Mouse (Mus musculus): ENCODE data around the gene Crhbp. TPM values are rescaled to one million over a fixed set of nuclear protein-coding genes. Genes with fewer than 3 reads are reported as not detected.

Gene Crhbp
- not detected for total RNA-seq (2021)
- long read RNA-seq, experiment 1 = 0 reads
- long read RNA-seq, experiment 2 = 0 reads

GRCm38 (mm10) chr13:95444824-95445223 lies at the start of gene Crhbp:
Crhbp (minus strand) TSS chr13:95444924.
- no peak for DNase-seq

GRCm38 (mm10) chr13:95493296-95493695 lies 48.6 kb upstream of the Crhbp start:
- DNase-seq = no peak

- DNase-seq = no peak
Measured at GRCm38 (mm10) chr13:95491327-95491726, 46.6 kb upstream of the Crhbp start.

GRCm38 (mm10) chr13:95484664-95485063 lies 39.9 kb upstream of the Crhbp start:
- DNase-seq = no peak

GRCm38 (mm10) chr13:95481428-95481827 lies 36.7 kb upstream of the Crhbp start:
- DNase-seq = peak; percentile 36

- DNase-seq = no peak
Measured at GRCm38 (mm10) chr13:95478671-95479413, 34.1 kb upstream of the Crhbp start, which contains the start of gene S100z. S100z (minus strand) TSS chr13:95478721.

- DNase-seq = no peak
Measured at GRCm38 (mm10) chr13:95477173-95477572, 32.4 kb upstream of the Crhbp start.

GRCm38 (mm10) chr13:95475124-95475523 lies 30.4 kb upstream of the Crhbp start:
- no peak for DNase-seq

- no peak for DNase-seq
Measured at GRCm38 (mm10) chr13:95474294-95474693, 29.6 kb upstream of the Crhbp start.

GRCm38 (mm10) chr13:95470970-95471369 lies 26.2 kb upstream of the Crhbp start:
- no peak for DNase-seq

- no peak for DNase-seq
Measured at GRCm38 (mm10) chr13:95451529-95451928, 6.8 kb upstream of the Crhbp start.

- no peak for DNase-seq
Measured at GRCm38 (mm10) chr13:95450636-95451210, 6.0 kb upstream of the Crhbp start.

GRCm38 (mm10) chr13:95449730-95450129 lies 5.0 kb upstream of the Crhbp start:
- no peak for DNase-seq

- no peak for DNase-seq
Measured at GRCm38 (mm10) chr13:95444291-95444690, 433 bp downstream of the Crhbp start.

GRCm38 (mm10) chr13:95443376-95444233 lies 1.1 kb downstream of the Crhbp start:
- DNase-seq = no peak

GRCm38 (mm10) chr13:95442901-95443300 lies 1.8 kb downstream of the Crhbp start:
- DNase-seq = no peak

GRCm38 (mm10) chr13:95439569-95439968 lies 5.2 kb downstream of the Crhbp start:
- no peak for DNase-seq

GRCm38 (mm10) chr13:95431760-95432159 lies 13.0 kb downstream of the Crhbp start:
- DNase-seq = no peak

GRCm38 (mm10) chr13:95427499-95427898 lies 17.2 kb downstream of the Crhbp start:
- DNase-seq = no peak

- no peak for DNase-seq
Measured at GRCm38 (mm10) chr13:95426421-95426820, 18.3 kb downstream of the Crhbp start.

- no peak for DNase-seq
Measured at GRCm38 (mm10) chr13:95425484-95425883, 19.2 kb downstream of the Crhbp start.

GRCm38 (mm10) chr13:95424932-95425331 lies 19.8 kb downstream of the Crhbp start:
- DNase-seq = no peak
